Mouse (Mus musculus): ENCODE results near the gene Zhx3.

Zhx3 gene

DNA sequence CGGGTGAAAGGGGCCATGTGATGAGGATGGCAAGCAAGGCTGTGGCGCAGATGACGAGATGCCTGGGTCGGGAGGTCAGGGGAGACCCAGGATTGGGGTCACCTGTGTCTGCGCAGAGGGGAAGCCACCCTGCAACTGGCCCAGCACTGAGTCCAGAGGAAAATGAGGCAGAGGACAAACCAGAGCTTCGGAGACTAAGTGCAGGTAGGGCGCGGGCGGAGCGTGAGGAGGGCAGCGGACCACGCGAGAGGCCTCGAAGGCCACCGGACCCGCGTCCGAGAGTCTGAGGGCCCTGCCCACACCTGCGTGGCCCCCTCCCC lies 142.0 kb downstream of the Zhx3 start:
- DNase-seq (ENCODE audit: low read depth, low spot score): no peak

DNA sequence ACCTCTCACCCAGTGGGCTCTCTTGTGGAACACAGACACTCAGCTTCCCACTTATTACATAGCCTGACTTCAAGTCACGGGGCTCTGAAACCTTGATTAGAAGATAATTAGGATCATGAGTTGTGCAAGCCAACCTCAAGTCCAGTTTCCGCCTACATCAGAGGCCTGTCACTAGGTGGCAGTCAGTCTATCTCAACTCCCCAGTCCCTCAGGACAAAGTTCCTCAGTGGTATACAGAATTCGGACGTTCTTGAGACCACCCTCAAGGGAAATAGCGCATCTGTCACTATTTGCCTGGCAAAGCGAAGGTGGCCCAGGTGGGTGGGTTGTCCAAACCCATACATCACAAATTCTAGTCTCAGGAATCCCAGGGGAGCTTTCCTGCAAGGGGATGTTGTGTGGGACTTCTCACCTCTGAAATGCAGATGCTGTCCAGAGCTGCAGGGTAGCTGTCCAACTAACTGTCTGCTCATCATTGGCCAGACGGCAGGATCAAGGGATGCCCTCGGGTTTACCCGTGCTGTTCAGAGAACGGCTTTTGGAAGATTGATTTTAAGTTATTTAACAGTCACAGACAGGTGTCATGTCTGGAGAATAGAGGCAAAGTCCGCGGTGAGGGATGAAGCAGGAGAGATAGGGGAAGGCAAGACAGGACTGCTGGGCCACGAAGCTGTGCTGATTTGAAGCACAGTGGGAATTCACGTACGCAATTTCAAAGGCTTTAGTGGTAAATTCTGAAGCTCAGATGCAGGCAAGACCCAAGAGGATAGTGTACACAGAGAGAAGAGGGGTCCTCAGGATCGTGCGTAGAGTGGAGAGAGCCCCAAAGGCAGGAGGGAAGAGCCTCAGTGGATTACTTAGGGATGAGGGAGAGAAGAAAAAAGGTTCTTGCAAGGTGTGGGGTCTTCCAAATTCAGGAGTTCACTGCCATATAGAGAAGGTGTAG lies 142.7 kb downstream of the Zhx3 start:
- peak; percentile 34 for DNase-seq (ENCODE audit: low read depth, low spot score)

- no peak for DNase-seq (ENCODE audit: low read depth, low spot score)
These were observed 143.4 kb downstream of the Zhx3 start for GRCm38 (mm10) chr2:160729436-160729835.

DNA sequence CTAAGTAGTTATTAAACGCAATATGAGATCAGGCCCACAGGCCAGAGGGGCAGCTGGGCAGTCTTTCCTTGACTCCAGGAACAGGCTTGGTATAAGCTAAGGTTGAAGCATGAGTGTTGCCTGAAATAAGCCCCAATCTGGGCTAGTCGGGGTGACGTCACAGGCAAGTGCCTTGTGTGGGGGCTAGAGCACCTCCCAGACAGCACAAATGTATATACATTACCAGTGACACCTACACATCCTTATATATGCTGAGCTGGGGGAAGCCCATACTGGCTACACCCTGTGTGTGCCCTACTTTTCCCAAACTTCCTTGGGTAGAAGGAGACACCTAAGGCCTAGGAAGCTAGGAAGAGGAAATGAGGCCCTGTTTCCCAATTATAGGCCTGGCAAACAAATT lies 143.8 kb downstream of the Zhx3 start:
- DNase-seq (ENCODE audit: low read depth, low spot score): no peak

- DNase-seq (ENCODE audit: low read depth, low spot score): no peak
These were observed 146.6 kb downstream of the Zhx3 start for GRCm38 (mm10) chr2:160725877-160726864.

GRCm38 (mm10) chr2:160724536-160724935 lies 148.3 kb downstream of the Zhx3 start:
- no peak for DNase-seq (ENCODE audit: low read depth, low spot score)

DNA sequence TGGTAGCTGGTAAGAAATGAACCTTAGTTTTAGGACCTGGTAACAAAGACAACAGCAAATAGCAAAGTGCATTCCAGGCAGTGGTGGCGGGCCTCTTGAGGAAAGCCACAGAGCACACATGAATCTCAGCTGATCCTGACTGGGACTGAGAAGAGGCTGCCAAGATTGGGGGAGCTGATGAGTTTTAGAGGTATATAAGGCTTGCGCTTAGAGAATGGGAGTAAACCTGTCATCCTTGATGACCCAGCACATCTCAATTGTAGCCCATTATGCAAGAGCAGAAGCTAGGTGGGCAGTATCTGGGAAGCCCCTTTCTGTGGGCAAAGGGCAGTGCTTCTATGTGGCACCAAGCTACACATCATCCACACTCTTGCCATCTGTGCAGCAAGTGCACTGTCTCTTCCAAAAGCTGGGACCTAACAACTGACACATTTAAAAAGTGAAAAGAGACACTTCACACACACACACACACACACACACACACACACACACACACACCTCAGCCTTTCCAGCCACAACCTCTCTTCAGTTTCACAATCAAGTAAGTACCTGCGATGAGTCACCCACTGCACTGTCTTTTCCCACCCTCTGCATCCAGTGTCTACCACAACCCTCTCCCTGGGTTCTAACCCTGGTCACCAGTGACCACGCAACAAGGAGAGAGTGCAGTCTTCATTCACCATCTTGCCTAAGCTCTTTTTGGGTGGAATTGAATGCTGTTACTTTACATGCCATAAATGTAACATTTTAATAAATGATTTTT lies 149.0 kb downstream of the Zhx3 start:
- DNase-seq (ENCODE audit: low read depth, low spot score): no peak

GRCm38 (mm10) chr2:160722714-160723113 lies 150.1 kb downstream of the Zhx3 start:
- no peak for DNase-seq (ENCODE audit: low read depth, low spot score)

DNA sequence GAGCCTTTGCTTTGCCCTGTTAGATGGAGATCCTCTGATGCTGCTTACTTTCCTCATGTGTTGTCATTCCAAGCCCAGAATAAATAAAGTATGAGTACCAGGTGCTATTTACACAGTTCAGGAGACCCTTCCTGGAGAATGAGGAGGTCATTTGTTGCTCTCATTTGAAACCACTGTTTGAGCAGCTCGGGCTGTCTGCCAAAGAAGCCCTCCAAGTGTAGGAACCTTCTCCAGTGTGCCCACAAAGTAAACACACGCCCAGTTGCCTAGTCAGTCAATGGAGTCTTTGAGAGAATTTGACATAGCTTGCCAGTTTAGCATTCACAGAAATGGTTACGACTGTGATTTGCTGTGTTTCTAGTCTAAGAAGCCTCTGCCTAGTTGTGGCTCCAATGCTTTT lies 154.0 kb downstream of the Zhx3 start:
- no peak for DNase-seq (ENCODE audit: low read depth, low spot score)

DNA sequence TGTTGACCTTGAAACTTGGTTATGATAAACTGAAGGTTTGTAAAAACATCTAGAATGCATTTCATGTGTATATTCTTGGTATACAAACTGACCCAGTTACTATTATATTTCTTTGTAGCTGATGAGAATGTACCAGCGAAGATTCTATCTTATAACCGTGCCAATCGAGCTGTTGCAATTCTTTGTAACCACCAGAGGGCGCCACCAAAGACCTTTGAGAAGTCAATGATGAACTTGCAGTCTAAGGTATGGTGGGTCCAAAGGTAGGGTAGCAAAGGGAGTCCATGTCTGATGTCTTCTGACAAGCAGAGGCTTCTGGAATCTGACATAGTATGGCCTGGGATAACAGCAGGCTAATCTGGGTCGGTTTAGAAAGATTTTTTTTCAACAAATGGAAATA lies 155.5 kb downstream of the Zhx3 start:
- DNase-seq (ENCODE audit: low read depth, low spot score): peak; percentile 73

- DNase-seq (ENCODE audit: low read depth, low spot score): no peak
These were observed 157.3 kb downstream of the Zhx3 start for GRCm38 (mm10) chr2:160715463-160716030.

DNA sequence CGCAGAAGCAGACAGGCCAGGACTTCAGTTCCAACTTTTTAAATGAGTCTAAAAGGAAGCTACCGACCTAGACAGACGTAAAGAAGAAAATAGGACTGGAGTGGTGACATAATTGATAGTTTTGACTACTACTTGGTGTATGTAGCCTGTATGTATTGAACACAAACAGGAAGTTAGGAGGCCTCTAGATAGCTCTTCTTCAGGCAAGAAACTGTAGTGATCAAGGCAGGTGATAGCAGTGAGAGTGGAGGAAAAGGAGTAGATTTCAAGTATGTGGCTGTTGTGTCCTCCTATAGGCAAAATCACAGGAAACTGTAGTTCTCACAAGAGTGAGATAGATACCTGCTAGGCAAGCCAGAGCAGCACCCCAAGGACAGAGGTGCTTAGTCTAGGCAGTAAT lies 165.1 kb downstream of the Zhx3 start:
- no peak for DNase-seq (ENCODE audit: low read depth, low spot score)

- no peak for DNase-seq (ENCODE audit: low read depth, low spot score)
These were observed 170.0 kb downstream of the Zhx3 start for GRCm38 (mm10) chr2:160702824-160703223.

GRCm38 (mm10) chr2:160701603-160702002 lies 171.2 kb downstream of the Zhx3 start:
- no peak for DNase-seq (ENCODE audit: low read depth, low spot score)

GRCm38 (mm10) chr2:160700271-160700670 lies 172.5 kb downstream of the Zhx3 start:
- peak; percentile 36 for DNase-seq (ENCODE audit: low read depth, low spot score)

Data from R1 (cell line).